Mouse (Mus musculus) neural tube, embryonic 10.5 days (tissue): ENCODE measurements around the gene Anapc4.
A peak's percentile ranks its signal among the peaks of the same experiment; 100 is the strongest.

Source experiments
- DNase-seq: peaks from one replicate; pipeline ENCODE4 v3.0.0-alpha.2; 2017; ENCODE audit warnings: low spot score; ENCODE audit errors: extremely low spot score

The Anapc4 gene

DNA sequence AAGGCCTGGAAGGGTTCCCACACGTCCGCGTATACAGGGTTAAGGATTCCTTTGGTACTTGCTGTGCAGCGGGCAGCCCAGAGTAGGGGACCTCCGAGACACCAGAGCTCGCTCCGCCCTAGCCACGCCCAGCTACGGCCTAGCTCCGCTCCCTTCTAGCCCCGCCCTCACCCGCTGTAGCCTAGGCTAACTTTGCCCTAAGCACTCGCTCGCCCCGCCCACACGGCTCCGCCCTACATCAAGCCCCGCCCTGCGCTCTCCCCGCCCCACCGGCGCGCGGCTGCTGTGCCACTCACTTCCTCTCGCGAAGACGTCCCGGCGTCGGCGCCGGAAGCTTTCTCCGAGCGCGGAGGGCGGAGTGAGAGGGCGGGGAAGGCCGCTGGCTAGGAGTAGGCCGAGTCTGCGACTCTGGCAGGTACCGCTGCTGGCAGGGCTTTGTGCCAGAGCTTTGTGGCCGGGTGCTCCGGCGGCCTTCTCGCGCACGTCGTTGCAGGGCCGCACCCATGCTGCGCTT is at the start of gene Anapc4:
TSS of gene Anapc4 (plus strand) at position 252 of the 514 bp plus-strand sequence.
- peak; percentile 100 for DNase-seq

GRCm38 (mm10) chr5:52786556-52787322 is 47.1 kb upstream of the Anapc4 start:
- DNase-seq, result no peak

DNA sequence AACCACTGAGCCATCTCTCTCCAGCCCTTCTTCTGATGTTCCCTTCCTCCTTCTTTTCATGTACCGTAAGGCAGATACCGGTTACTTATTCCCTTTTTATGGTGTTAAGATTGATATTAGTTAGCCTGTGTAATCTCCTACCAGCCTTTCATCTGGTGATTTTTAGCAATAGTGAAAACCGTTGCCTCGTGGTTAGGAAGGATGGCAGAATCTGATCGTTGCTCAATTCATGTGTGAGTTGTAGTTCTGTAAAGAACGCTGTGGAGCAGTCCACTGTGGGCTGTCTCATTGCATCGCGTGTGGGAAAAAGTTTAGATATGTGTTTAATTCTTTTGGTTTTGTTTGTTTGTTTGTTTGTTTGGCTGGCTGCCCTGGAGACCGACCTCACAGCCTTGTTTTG is 40.6 kb upstream of the Anapc4 start:
- no peak for DNase-seq

- DNase-seq, result no peak
These were observed 39.7 kb upstream of the Anapc4 start for GRCm38 (mm10) chr5:52794109-52794508.

- no peak for DNase-seq
These were observed 34.4 kb upstream of the Anapc4 start for GRCm38 (mm10) chr5:52799274-52799985.

DNA sequence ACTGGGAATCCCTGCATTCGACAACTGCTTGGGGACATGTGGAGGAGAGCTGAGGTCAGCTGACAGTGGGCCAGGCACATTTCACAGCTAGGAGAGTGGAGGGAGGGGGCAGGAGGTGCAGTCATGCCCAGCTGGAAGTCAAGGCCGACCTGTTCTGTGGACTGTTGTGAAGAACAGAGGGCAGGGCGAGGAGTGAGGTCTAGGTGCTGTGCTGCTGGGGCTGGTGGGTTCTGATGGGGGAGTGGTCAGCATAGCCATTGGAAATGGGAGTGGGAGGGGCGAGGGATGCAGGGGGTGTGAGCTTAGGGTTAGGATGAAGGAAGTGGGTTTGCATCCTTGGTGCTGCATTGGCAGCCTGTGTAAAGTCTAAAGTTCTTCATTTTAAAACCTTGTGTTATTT is 28.0 kb upstream of the Anapc4 start:
- no peak for DNase-seq

- DNase-seq, result no peak
These were observed 27.5 kb upstream of the Anapc4 start for GRCm38 (mm10) chr5:52806349-52806748.

DNA sequence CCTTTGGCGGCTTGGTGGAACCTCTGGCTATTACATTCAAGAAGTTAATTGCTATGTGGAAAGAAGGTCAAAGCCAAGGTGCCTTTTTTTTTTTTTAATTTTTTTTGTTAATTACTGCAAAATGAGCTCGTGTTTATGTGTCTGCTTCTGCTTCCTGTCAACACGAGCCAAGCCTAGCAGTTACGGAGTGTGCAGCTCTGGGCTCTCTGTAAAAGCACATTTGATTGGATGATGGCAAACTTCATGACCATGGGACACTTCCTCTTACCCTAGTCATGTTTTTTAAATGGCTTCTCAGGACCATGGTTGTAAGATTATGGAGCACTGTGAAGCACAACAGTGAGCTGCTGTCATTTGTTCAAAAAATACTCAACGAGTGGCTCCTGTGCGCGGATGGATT is 26.8 kb upstream of the Anapc4 start:
- DNase-seq, result no peak

DNA sequence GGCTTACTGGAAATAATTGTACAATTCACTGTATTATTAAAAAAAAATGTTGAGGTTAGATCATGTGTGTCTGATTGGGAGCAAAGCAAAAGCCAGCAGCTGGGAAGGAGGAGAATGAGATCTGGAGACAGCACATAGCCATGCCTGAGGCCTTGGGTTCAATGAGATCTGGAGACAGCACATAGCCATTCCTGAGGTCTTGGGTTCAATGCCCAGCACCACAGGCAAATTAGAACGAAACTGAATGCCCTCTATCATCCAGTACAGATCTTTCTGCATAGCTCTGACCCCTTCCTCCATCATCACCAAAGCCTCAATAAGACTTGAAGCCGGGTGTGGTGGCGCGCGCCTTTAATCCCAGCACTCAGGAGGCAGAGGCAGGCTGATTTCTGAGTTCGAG is 23.4 kb upstream of the Anapc4 start:
- no peak for DNase-seq

- no peak for DNase-seq
These were observed 22.8 kb upstream of the Anapc4 start for GRCm38 (mm10) chr5:52811056-52811455.

DNA sequence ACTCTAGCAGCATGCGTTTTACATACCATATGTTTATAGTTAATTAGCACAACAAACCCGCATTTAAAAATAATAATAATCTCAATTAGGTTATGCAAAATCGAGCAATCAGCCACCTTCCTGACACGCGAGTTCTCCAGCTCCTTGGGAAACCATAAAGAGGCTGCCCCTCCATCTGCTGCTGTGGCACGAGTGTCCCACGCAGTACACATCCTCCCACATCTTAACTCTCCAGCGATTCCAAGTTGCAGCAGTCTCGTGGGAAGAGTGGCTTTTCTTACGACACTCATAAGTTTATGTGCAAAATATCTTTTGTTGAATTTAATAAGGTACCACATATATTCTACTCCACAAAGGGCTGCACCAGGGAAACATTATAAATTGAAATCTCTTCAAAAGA is 21.4 kb upstream of the Anapc4 start:
- no peak for DNase-seq

DNA sequence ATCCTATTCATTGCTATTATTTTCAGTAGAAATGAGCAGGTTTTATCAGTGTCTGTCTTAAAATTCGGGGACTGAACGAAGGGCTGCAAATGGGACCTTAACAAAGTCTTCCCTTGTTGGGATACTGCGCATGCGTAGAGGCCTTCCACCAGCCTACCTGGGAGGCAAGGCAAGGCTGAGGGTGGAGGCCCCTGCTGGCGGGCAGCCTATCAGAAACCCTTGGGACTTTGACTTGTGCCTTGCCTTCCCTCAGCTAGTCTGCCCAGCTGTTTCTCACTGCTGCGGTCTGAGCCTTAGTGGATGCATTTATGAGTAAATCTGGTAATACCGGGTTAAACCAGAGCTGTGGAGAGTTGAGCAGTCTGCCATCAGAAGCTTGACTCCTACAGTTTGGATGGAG is 20.5 kb upstream of the Anapc4 start:
- DNase-seq, result no peak

DNA sequence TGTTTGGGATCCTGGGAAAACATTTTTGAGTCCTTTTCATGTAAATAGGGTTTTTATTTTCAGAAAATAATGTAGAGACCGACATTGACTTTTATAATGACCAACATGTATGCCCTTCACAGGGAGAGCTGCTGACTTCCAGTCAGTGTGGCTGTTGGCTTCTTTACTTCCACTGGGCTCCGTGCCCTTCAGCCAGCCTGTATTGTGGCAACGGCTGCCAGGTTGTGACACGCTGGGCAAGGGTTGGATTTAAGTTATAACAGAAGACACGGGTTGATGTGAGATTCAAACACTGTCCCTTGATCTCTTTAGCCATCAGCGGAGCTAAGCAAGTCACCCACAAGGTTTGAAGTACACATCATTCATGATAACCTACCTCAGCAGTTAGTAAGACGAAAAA is 15.1 kb upstream of the Anapc4 start:
- no peak for DNase-seq

DNA sequence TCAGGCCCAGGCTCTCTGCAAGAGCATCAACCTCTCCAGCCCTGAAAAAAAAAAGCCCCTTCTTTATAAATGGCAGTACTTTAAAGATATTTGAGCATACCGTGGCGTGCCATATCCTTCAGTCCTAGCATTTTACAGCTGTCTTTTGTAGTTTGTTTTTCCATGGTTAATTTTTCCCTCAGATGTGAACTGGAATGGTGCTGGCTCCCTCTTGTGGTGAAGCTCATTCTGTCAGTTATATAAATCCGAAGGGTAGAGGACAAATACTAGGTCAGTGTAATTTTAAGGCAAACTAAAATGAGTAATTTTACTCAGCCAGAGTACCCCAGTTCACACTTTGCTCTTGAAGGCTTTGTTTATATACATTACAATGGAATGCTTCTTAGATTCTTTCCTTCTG is 12.1 kb upstream of the Anapc4 start:
- peak; percentile 27 for DNase-seq

DNA sequence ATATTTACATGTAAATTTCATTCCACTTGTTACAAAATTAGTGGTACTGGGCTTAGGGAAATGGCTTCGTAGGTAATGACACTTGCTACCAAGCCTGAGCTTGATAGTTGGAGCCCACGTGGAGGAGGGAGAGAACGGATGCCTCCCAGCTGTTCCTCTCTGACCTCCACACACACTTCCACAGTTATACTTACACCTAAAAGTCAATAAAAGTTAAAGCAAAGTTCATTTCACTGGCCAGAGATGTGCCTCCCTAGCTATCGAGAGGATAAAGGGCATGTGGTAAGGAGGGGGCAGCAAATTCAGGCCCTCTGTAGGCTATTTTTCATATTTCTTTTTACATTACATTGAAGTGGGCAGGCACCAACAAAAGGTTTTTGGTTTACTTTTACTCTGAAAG is 5.9 kb upstream of the Anapc4 start:
- DNase-seq, result no peak

DNA sequence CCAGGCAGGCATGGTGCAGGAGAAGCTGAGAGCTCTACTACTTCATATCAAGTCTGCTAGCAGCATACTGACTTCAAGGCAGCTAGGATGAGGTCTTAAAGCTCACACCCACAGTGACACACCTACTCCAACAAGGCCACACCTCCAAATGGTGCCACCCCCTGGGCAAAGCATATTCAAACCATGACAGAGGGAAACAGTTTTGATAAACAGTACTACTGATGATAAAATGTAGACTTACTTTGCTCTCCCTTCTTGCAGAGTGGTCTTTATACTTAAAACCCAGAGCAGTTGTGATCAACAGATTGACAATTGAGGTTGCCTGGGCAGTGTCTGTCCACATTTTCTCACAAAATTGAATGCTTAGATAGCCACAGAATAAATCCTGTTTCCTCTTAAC is 807 bp upstream of the Anapc4 start:
- no peak for DNase-seq

DNA sequence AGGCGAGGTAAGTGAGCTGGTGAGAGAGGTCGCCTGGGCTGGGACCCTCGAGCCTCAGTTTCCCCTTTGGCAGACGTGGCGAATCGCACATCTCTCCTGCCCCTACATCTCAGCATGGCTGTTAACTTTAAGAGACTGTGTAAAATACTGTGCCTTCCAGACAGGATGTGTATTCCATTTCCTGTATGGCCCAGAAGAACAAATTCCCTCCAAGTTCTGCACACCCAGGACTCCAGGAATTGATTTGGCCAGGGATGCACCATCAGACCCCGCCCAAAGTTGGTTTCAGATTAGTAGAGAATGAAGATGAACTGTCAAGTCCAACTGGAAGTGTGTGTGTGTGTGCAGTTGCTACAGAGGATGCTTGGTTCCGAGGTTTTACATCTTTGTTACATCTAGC is 574 bp downstream of the Anapc4 start:
- no peak for DNase-seq

- no peak for DNase-seq
These were observed 10.5 kb downstream of the Anapc4 start for GRCm38 (mm10) chr5:52844319-52844718.

DNA sequence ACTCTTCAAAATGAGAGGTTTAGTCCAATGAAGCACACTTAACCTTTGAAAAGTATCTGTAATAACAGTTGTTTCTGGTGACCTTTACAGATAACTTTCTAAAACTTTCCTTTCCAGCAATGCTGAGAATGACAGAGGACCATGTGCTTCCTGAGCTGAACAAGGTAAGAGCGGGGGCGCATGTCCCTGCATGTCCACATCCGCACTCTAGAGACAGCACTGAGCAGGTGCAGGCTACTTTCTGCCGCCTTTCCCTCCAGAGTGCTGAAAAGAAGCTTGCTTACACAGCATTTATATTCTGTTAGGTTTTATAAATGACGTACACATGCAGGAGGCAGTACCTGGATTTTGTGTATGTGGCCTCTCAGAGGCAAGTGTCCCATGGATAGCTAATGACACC is 21.9 kb downstream of the Anapc4 start:
- no peak for DNase-seq

- DNase-seq, result no peak
These were observed 30.6 kb downstream of the Anapc4 start for GRCm38 (mm10) chr5:52864446-52864845.

DNA sequence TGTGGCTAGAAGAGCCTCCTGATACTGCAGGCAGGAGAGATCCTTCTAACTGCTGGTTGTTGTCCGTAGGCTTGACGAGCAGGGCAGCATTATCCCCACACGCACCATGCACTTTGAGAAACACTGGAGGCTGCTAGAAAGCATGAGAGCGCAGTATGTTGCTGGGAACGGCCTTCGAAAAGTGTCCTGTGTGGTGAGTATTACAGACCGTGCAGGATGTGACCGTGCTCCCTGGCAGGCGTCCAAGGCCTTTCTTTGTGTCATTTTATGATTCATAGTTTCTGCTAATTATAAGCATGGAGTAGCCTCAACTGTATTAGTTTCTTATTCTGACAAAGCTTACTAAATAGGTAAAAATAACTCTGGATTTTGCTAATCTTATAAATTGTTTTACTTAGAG is 32.0 kb downstream of the Anapc4 start:
- no peak for DNase-seq

DNA sequence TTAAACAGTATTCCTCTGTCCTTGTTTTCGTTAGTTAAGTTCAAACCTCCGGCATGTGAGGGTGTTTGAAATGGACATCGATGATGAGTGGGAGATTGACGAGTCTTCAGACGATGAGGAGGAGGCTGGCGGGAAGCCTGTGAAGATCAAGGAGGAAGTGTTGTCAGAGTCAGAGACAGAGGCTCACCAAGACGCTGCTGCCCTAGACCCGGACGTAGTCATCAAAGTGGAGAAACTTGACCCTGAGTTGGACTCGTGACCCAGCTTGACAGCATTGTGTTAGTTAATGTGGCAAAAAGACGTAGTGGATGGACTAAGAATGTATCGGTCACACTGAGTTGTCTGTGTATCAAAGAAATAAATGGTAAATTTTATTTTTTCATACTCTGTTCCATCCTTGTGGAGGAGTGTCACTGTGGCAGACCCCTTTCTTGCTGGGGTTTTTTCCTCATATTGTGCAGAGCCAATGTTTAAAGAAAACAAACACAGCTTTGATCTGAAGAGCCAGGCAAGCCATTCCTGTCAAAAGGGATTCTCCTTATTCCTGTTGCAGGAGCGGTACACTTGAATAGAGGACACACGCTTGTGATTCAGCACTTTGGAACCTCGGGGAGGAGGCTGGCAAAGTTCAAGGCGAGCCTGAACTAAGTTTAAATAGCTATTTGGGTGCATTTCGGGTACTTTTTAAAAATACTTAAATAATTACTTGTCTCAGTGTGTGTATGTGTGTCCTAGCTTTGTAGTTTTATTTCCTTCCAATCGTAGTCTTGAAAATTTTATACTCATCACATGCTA is 32.7 kb downstream of the Anapc4 start:
- DNase-seq, result no peak
